In the genomic region with DNA sequence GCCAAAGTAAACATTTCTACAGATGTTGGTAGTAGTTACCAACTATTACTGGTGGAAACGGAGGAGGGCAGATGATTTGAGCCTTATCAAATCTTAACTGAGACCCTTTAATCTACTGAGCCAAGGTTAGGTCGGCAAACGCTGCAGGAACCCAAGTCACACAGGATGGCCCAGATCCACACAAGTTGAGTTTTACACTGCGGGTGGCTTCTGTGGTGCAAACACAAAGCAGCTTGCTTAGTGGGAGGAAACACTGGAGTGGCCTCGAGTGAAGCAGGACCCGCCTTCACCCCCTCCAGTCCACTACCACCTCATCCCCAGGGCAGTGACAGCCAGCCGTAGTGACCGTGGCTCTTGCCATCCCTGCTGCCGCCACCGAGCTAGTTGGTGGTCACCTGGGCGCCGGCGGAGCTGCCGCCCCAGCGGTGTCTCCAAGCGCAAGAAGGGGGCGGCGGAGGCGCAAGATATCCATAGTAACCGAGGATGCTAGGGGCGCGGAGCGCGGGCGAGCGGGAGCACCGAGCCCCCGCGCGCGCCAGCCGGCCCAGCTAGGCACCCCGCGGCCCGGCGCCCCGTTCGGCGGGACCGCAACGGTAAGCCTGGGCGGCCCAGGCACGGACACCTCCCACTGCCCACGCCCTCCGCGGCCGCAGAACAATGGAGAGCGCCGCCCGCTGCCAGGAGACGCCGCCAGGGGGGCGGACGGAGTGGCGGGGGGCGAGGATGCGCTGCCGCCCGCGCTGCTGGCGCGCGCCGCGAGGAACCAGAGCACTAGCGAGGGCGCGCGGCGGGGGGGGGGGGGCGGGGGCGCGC, we compare ENCODE assay signal across 8 mouse cellular contexts.
DNase-seq lines count a peak whose midpoint lies in the region; ATAC-seq and TF ChIP-seq lines count a peak whose summit lies in the region.

No protein-coding gene starts in this region.

- no peak for TF ChIP-seq EP300 in heart, adult 2 months (IDR thresholded peaks at IDR 0.05; ENCODE audit: insufficient read depth, low read depth, low read length)

- no peak for TF ChIP-seq POLR2A in heart, adult 2 months (IDR thresholded peaks at IDR 0.05; ENCODE audit: insufficient read depth, low read depth, low read length)

- no peak for DNase-seq in heart, adult 2 months
- DNase-seq in heart, postnatal 10 days: no peak
- DNase-seq in cerebellum, adult 18-20 months: peak; percentile 48 to 73
- DNase-seq in layer of hippocampus, postnatal 36 days: peak; percentile 65 to 66
- DNase-seq in adrenal gland, postnatal 10 days: no peak
- no peak for DNase-seq in thymus, postnatal 25 days

- intact Hi-C loops in heart, adult 2 months (cut with DNase I): no loop called here
- intact Hi-C loops in heart, postnatal 10 days (cut with DNase I): no loop called here

- peak overlapping the region; percentile 66 for H3K4me2 ChIP-seq in midbrain, embryonic 16.5 days (ENCODE audit: low read length)

- no peak overlapping the region for H3K9ac ChIP-seq in heart, adult 2 months (ENCODE audit: low read depth, low read length)
- H3K9ac ChIP-seq in midbrain, embryonic 16.5 days (ENCODE audit: low read depth, low read length): peak overlapping the region; percentile 88

- no peaks in the 10 kb centered on the region for H3K9me3 ChIP-seq in midbrain, embryonic 16.5 days (replicated peaks; ENCODE audit: control insufficient read depth, low read length, poor library complexity, severe bottlenecking)

- no peak for TF ChIP-seq CTCF in heart, adult 2 months (IDR thresholded peaks at IDR 0.05)

- H3K27me3 ChIP-seq in heart, adult 2 months (ENCODE audit: control insufficient read depth, insufficient read depth, low read length): peaks cover 12% of the 10 kb centered on the region
- peaks cover 2% of the 10 kb centered on the region; the same call in 1 of the 2 replicates for H3K27me3 ChIP-seq in midbrain, embryonic 16.5 days (ENCODE audit: control insufficient read depth, insufficient read depth, low read depth, low read length)

- H3K36me3 ChIP-seq in heart, adult 2 months (ENCODE audit: control insufficient read depth, insufficient read depth, low read length): no peaks in the 10 kb centered on the region
- H3K36me3 ChIP-seq in midbrain, embryonic 16.5 days (ENCODE audit: control insufficient read depth, insufficient read depth, low read length): no peaks in the 10 kb centered on the region

- H3K79me2 ChIP-seq in heart, adult 2 months (replicated peaks; ENCODE audit: control insufficient read depth, insufficient read depth, low read length): no peaks in the 10 kb centered on the region

- no peak overlapping the region for H3K27ac ChIP-seq in heart, adult 2 months
- peak overlapping the region; percentile 96 for H3K27ac ChIP-seq in midbrain, embryonic 16.5 days (ENCODE audit: low read length)

- WGBS in heart, adult 2 months: 1% methylated on average over 54 of the region's 73 CpGs
- WGBS in midbrain, embryonic 16.5 days: under 1% methylated on average over 43 of the region's 73 CpGs

- peak overlapping the region; percentile 10; the same call in 1 of the 2 replicates for H3K4me3 ChIP-seq in heart, adult 2 months
- H3K4me3 ChIP-seq in midbrain, embryonic 16.5 days (ENCODE audit: low read depth, low read length): peak overlapping the region; percentile 69

- ATAC-seq in frontal cortex, adult (ENCODE audit: low TSS enrichment): peak; percentile 32
- peak; percentile 89 for ATAC-seq in midbrain, embryonic 16.5 days

- no peaks in the 10 kb centered on the region for H3K4me1 ChIP-seq in heart, adult 2 months (ENCODE audit: control insufficient read depth, insufficient read depth, low read length)
- H3K4me1 ChIP-seq in midbrain, embryonic 16.5 days (ENCODE audit: control insufficient read depth, insufficient read depth, low read length): peaks cover 18% of the 10 kb centered on the region

Comparison
In these comparisons a context has a peak if more than half of its experiments do, and no peak if none do; other contexts are left out.
1. DNase-seq: peak in cerebellum, adult 18-20 months (2 of 2) and layer of hippocampus, postnatal 36 days (2 of 2); none in heart, adult 2 months (0 of 2), heart, postnatal 10 days (0 of 2), adrenal gland, postnatal 10 days (single experiment) and thymus, postnatal 25 days (single experiment).